Mouse (Mus musculus): Measurements from ENCODE around the gene Sec63.

Sec63 gene

DNA sequence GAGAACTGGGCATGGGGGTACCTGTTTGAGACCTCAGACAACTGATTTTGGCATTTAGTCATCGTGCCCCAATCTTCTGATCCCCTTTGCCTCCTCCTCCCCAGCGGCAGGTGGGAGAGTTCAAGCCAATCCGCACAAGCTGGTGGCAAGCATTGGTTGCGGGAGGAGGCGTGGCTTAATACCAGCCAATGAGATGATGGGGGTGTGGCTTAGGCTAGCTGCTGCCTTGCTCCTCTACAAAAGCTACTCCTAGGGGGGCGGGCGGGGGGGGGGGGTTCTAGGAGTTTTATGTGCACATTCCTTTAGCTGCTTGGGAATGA lies 87.7 kb downstream of the Sec63 start:
- Histone ChIP-seq H3K27me3 (ENCODE audit: insufficient read depth, low read length) (peaks cover 21% of the 10 kb centered on the region), H3K9me3 (ENCODE audit: low read length) (peaks cover 7% of the 10 kb centered on the region), H3K4me1 (replicated peaks; ENCODE audit: low read depth, low read length) (peaks cover 21% of the 10 kb centered on the region), H3K4me3 (replicated peaks; ENCODE audit: low read length) (no peak overlapping the region), H3K36me3 (ENCODE audit: insufficient read depth, low read length) (no peaks in the 10 kb centered on the region)
- TF ChIP-seq POU5F1 (IDR thresholded peaks at IDR 0.05; ENCODE audit: borderline replicate concordance, low read length) (no peak), NANOG (IDR thresholded peaks at IDR 0.05; ENCODE audit: borderline replicate concordance, low read length) (no peak), CTCF (conservative IDR thresholded peaks at IDR 0.05; ENCODE audit: low read length) (no peak)

DNA sequence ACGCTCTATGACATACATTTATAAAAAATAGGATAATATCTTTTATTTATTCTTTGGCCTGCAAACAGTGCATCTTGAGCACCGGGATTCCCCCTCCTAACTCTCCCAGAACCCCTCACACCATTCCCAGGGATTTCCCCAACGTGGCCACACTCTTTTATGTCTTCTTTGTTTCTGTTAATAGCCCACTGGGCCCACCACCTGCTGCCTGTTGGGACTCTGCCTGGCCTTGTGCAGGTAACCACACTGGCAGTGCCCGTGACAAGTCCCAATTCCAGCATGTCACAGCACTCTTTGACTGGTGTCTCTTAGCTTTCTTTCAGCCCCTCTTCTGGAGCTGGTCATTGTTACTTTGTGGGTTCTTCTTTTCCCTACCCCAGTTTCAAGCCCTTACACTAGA lies 93.5 kb downstream of the Sec63 start:
- peaks cover 10% of the 10 kb centered on the region for H3K9me3 ChIP-seq (ENCODE audit: low read length)
- peaks cover 18% of the 10 kb centered on the region for H3K4me1 ChIP-seq (replicated peaks; ENCODE audit: low read depth, low read length)
- H3K4me3 ChIP-seq (replicated peaks; ENCODE audit: low read length), result no peak overlapping the region
- H3K36me3 ChIP-seq (ENCODE audit: insufficient read depth, low read length), result no peaks in the 10 kb centered on the region
- TF ChIP-seq POU5F1 (IDR thresholded peaks at IDR 0.05; ENCODE audit: borderline replicate concordance, low read length), result no peak
- TF ChIP-seq CTCF (conservative IDR thresholded peaks at IDR 0.05; ENCODE audit: low read length), result no peak
- TF ChIP-seq NANOG (IDR thresholded peaks at IDR 0.05; ENCODE audit: borderline replicate concordance, low read length), result no peak
- H3K27me3 ChIP-seq (ENCODE audit: insufficient read depth, low read length), result 0 out of 2 replicates have a peak, but pooled peaks cover 6% of the 10 kb centered on the region

GRCm38 (mm10) chr10:42855250-42855649 lies 94.0 kb downstream of the Sec63 start:
- peaks cover 21% of the 10 kb centered on the region for H3K4me1 ChIP-seq (replicated peaks; ENCODE audit: low read depth, low read length)
- 0 out of 2 replicates have a peak, but pooled peaks cover 4% of the 10 kb centered on the region for H3K27me3 ChIP-seq (ENCODE audit: insufficient read depth, low read length)
- no peak for TF ChIP-seq CTCF (conservative IDR thresholded peaks at IDR 0.05; ENCODE audit: low read length)
- no peak for TF ChIP-seq POU5F1 (IDR thresholded peaks at IDR 0.05; ENCODE audit: borderline replicate concordance, low read length)
- no peak for TF ChIP-seq NANOG (IDR thresholded peaks at IDR 0.05; ENCODE audit: borderline replicate concordance, low read length)
- no peaks in the 10 kb centered on the region for H3K36me3 ChIP-seq (ENCODE audit: insufficient read depth, low read length)
- peaks cover 10% of the 10 kb centered on the region for H3K9me3 ChIP-seq (ENCODE audit: low read length)
- no peak overlapping the region for H3K4me3 ChIP-seq (replicated peaks; ENCODE audit: low read length)

GRCm38 (mm10) chr10:42856574-42856973 lies 95.3 kb downstream of the Sec63 start:
- H3K9me3 ChIP-seq (ENCODE audit: low read length), result peaks cover 10% of the 10 kb centered on the region
- H3K4me3 ChIP-seq (replicated peaks; ENCODE audit: low read length), result no peak overlapping the region
- TF ChIP-seq POU5F1 (IDR thresholded peaks at IDR 0.05; ENCODE audit: borderline replicate concordance, low read length) (no peak), CTCF (conservative IDR thresholded peaks at IDR 0.05; ENCODE audit: low read length) (no peak), NANOG (IDR thresholded peaks at IDR 0.05; ENCODE audit: borderline replicate concordance, low read length) (no peak)

DNA sequence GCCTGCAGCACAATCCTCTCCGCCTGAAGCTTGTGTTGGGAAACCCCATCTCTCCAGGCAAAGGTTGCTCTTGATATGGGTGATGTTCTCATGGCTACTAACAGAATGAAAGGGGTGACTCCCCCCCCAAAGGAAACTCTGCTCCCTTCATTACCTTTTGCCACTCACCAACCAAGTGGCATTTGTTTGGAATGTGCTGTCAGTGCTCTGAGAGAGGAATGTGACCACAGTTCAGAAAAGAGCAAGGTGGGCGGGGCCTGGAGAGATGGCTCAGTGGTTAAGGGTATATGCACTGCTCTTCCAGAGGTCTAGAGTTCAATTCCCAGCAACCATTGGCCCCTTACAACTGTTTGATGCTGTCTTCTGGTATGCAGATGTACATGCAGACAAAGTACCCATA lies 95.7 kb downstream of the Sec63 start:
- peaks cover 10% of the 10 kb centered on the region for H3K9me3 ChIP-seq (ENCODE audit: low read length)
- H3K4me1 ChIP-seq (replicated peaks; ENCODE audit: low read depth, low read length), result peaks cover 13% of the 10 kb centered on the region
- TF ChIP-seq CTCF (conservative IDR thresholded peaks at IDR 0.05; ENCODE audit: low read length), result no peak
- H3K27me3 ChIP-seq (ENCODE audit: insufficient read depth, low read length), result 0 out of 2 replicates have a peak, but pooled peaks cover 4% of the 10 kb centered on the region
- no peak overlapping the region for H3K4me3 ChIP-seq (replicated peaks; ENCODE audit: low read length)
- no peaks in the 10 kb centered on the region for H3K36me3 ChIP-seq (ENCODE audit: insufficient read depth, low read length)

More at GRCm38 (mm10) chr10:42856574-42856973, 95.3 kb downstream of the Sec63 start:
- Histone ChIP-seq H3K4me1 (replicated peaks; ENCODE audit: low read depth, low read length) (peaks cover 13% of the 10 kb centered on the region), H3K27me3 (ENCODE audit: insufficient read depth, low read length) (0 out of 2 replicates have a peak, but pooled peaks cover 3% of the 10 kb centered on the region), H3K36me3 (ENCODE audit: insufficient read depth, low read length) (no peaks in the 10 kb centered on the region)

- Histone ChIP-seq H3K9me3 (ENCODE audit: low read length) (peaks cover 10% of the 10 kb centered on the region), H3K36me3 (ENCODE audit: insufficient read depth, low read length) (no peaks in the 10 kb centered on the region), H3K4me3 (replicated peaks; ENCODE audit: low read length) (no peak overlapping the region), H3K27me3 (ENCODE audit: insufficient read depth, low read length) (peaks cover 23% of the 10 kb centered on the region), H3K4me1 (replicated peaks; ENCODE audit: low read depth, low read length) (peaks cover 25% of the 10 kb centered on the region)
- TF ChIP-seq NANOG (IDR thresholded peaks at IDR 0.05; ENCODE audit: borderline replicate concordance, low read length) (no peak), CTCF (conservative IDR thresholded peaks at IDR 0.05; ENCODE audit: low read length) (no peak), POU5F1 (IDR thresholded peaks at IDR 0.05; ENCODE audit: borderline replicate concordance, low read length) (no peak)
Observed at GRCm38 (mm10) chr10:42859781-42860158, 98.5 kb downstream of the Sec63 start.

DNA sequence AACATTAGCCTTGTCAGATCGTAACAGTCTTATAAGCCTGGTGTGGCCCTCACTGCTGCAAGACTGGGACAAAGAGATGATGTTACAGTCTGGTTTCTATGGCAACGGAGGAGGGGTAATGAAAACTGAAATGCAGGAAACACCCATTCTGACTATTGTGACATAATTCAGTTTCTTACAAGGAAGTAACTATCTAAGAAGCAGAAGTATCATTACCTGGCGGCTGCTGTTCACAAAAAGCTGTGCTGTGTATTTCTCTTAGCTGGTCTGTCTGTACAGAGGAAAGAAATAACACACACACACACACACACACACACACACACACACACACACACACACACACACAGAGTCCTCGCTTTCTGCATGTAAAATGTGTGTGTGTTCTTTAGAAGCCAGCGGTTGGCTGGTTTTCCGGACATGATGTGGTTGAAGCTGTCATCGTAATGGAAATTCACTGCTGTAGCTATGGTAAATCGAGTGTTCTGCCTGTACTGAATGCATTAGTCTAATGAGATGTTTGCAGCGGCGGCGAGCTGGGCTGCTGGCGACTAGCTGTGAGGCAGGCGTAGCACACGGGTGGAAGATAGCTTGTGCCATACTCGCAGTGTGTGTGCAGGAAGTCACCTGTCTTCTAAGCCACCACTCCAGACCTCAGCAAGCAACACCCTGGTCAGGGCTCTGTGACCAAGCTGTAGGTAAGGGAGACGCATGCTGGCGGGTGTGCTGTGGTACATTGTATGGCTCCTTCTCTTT lies 99.0 kb downstream of the Sec63 start, which contains the start of gene Scml4:
Gene Scml4 (plus strand): TSS at position 212 of the 753 bp plus-strand sequence.
- H3K9me3 ChIP-seq (ENCODE audit: low read length), result peaks cover 10% of the 10 kb centered on the region
- peaks cover 29% of the 10 kb centered on the region for H3K27me3 ChIP-seq (ENCODE audit: insufficient read depth, low read length)
- H3K36me3 ChIP-seq (ENCODE audit: insufficient read depth, low read length), result no peaks in the 10 kb centered on the region
- TF ChIP-seq NANOG (IDR thresholded peaks at IDR 0.05; ENCODE audit: borderline replicate concordance, low read length) (no peak), POU5F1 (IDR thresholded peaks at IDR 0.05; ENCODE audit: borderline replicate concordance, low read length) (no peak), CTCF (conservative IDR thresholded peaks at IDR 0.05; ENCODE audit: low read length) (no peak)
- H3K4me1 ChIP-seq (replicated peaks; ENCODE audit: low read depth, low read length), result peaks cover 25% of the 10 kb centered on the region
- peak within 1 kb of the TSS; percentile 46; the same call in 1 of the 2 replicates for H3K4me3 ChIP-seq (replicated peaks; ENCODE audit: low read length)

DNA sequence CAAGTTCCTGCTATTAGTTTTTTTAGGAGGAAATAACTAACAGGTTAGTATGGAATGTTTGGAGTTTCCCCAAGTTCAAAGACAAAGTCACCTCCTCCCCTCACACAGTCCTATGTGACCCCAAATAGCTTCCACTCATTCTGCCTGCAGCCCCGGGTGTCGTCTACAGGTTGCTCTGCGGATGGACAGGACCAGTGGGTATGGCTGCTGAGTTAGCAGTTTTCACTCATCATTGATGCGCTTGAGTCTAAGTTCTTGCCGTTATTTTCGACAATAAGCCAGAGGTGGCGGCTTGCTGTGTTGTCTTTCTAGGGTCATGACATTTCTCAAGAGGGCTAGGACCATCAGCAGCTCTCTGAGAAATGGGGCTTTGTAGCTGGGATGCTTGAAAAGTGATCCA lies 100.2 kb downstream of the Sec63 start:
- Histone ChIP-seq H3K4me1 (replicated peaks; ENCODE audit: low read depth, low read length) (peaks cover 25% of the 10 kb centered on the region), H3K27me3 (ENCODE audit: insufficient read depth, low read length) (peaks cover 33% of the 10 kb centered on the region), H3K36me3 (ENCODE audit: insufficient read depth, low read length) (no peaks in the 10 kb centered on the region), H3K9me3 (ENCODE audit: low read length) (peaks cover 7% of the 10 kb centered on the region), H3K4me3 (replicated peaks; ENCODE audit: low read length) (no peak overlapping the region)
- TF ChIP-seq NANOG (IDR thresholded peaks at IDR 0.05; ENCODE audit: borderline replicate concordance, low read length), result no peak

Measured in E14TG2a.4 (cell line).